Mouse (Mus musculus): ENCODE results near the gene Fbxl22.

The Fbxl22 gene

DNA sequence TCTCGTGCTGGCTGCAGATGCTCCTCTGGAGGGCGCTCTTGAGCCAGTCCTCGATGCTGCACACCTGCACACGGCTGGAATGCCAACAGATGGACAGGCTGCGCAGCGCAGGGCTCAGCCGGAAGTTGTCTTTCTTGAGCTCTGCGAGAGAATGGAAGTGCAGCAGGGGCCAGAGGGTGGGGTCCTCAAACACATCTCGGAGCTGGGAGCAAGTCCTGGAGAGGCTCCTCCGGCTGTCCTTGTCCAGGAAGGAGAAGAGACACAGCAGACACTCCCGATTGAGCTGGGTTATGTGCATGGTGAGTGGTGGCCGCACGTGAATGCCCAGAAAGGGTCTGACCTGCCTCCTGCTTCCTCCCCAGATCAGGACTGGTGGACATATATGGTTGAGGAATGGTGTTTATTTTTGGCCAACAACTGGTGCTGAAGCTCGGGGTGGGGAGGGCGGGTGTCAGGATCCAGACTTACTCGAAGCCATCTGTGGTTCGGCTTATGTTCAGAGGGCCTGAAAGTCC is at the start of gene Fbxl22:
Fbxl22 (minus strand) TSS at position 338 of the 515 bp plus-strand sequence.
- no peak for DNase-seq (ENCODE audit: low read depth, low spot score)

DNA sequence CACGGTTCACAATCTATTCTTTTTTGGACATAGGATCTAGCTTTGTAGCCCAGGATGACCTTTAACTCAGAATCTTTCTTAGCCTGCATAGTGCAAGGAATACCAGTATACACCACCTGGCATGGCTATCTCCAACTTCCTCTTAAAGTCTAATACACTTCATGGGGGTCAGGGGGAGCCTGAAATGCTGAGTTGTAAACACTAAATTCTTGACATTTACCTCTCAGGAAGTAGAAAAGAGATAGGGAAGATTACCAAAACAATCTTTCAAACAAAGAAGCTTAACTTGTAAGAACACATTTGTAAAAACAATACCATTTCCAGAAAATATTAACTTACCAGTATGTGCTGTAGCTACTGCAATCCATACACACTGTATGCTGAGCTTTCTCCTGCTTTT is 47.8 kb upstream of the Fbxl22 start:
- no peak for DNase-seq (ENCODE audit: low read depth, low spot score)

DNA sequence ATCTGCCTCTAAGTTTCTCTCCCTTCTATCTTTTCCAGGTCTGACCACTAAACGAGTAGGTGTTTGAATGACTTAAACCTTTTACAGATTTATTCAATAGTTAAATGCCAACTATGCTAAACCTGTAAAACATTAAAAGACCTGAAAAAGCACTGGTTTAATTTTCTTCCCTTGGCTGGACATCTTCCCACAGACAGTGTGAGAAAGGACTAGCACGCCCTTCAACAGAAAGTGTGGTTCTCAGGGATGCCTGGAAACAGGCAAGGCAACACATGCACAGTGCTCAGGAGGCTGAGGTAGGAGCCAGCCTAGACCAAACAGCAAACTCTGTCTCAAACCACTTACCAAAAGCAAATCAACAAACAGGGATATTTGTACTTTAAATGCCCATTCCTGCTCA is 47.1 kb upstream of the Fbxl22 start:
- no peak for DNase-seq (ENCODE audit: low read depth, low spot score)

GRCm38 (mm10) chr9:66560728-66561127 is 46.3 kb upstream of the Fbxl22 start:
- DNase-seq (ENCODE audit: low read depth, low spot score), result no peak

DNA sequence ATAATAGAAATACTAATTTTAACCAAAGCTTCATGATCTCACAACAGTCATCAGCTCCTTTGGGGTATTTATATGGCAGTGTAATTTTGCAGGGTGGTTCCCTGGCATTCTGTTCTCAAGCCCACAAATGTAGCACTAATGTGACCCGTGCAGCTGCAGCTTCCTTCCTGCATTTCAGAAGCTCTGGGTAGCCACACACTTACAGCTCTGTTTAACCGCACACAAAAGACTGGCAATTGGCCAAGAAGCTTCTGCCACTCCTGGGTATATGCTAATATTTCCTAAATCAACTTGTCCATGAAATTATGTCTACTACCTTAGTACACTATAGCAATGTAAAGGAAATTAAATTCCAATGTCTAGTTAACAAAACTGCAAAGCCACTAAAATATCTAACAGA is 45.9 kb upstream of the Fbxl22 start:
- DNase-seq (ENCODE audit: low read depth, low spot score), result no peak

DNA sequence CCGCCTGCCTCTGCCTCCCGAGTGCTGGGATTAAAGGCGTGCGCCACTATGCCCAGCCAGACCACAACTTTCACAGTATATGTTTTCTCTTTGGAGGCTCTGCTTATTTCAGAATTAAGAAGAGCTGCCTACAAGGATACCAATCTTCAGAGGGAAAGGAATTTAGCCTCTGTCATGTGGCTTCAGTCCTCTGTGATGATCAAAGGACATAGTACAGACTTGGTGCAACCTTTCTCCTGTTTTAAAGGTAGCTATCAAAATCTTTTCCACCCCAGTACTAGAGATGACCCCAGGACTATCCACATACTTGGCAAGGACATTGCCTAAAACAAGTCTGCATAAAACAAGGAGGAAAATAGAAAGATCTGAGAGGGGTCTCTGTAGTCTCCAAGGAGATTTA is 44.6 kb upstream of the Fbxl22 start:
- no peak for DNase-seq (ENCODE audit: low read depth, low spot score)

- no peak for DNase-seq (ENCODE audit: low read depth, low spot score)
These were observed 28.4 kb upstream of the Fbxl22 start for GRCm38 (mm10) chr9:66542785-66543184.

GRCm38 (mm10) chr9:66521595-66521994 is 7.2 kb upstream of the Fbxl22 start:
- no peak for DNase-seq (ENCODE audit: low read depth, low spot score)

DNA sequence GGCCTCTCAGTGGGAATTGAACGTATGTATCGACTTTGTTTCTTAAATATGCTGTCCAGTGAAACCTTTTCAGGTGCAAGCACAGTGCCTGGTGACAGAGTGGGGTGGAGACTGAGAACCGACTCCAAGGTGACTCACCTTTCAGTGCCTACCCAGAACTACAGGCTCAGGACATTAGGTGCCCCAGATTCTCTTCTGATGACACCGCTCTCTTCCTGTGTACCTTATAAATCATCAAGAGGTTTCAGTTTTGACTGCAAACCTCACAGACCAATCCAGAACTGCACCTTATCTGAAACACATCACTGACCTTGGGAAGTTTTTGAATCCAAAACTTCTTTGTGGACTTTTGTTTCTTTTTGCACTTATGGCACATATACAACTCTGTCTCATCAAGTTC is 5.9 kb upstream of the Fbxl22 start:
- DNase-seq (ENCODE audit: low read depth, low spot score), result no peak

GRCm38 (mm10) chr9:66518901-66519300 is 4.5 kb upstream of the Fbxl22 start:
- no peak for DNase-seq (ENCODE audit: low read depth, low spot score)

DNA sequence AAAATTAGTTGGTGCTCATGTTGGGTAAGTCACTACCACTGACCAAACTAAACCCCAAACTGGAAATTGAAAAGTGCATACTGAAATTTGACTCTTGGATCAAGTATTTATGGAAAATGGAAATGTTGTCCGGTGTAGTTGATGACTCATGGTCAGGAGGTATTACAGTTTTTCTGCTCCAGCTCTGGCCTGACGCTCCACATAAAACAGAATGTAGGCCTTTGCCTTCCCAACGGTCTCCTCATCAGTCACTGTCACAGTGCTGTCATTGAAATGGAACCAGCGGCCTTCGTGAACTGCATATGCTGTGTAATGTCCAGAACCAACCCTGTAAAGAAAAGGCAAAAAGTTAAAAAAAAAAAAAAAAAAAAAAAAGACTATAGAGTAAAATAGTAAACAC is 3.9 kb upstream of the Fbxl22 start:
- DNase-seq (ENCODE audit: low read depth, low spot score), result no peak

DNA sequence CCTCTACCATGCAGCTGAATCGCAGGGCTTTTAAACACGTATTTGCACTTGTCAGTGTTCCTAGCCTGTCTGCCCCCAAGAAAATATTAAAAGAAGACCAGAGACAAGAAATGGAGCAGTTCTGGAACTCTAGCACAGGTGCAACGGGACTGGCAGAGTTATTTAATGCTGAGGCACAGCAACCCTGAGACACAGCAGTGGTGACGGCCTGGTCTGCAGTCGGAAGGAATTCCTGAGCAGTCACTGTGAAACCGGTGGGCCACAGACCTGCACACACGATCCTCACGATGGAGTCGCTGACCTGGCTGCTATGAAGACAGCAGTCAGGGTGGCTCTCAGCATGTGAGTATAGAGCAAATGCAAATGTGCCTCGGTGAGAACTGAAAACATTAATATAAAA is 3.4 kb upstream of the Fbxl22 start:
- DNase-seq (ENCODE audit: low read depth, low spot score), result no peak

DNA sequence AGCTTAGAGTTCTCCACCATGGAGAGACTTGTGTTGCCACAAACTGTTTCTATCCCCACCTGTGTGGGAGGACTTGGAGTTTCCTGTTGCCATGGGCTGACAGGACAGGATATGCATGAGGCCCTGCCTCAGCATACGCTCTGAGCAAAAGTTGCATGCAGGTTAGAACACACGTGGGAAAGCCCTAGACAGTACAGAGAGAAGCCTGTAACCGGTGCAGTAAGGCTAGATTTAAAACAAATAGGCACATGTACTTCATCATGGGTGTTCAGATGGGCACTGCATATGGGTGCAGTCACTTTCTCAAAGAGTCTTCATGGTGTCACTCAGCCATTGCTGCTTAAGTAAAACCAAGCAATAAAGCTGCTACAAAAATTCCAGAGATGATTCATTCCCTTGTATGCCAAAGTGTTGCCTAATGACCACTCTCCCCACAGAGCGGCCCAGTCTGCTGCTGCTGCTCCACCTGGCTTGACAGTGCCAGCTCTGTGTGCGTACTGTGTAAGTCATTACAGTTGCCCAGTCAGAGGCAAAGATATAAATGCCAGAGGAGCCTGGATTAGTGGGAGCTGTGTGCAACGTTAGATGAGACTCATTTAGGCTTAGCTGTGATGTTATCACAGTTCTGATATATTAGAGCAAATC is 2.0 kb upstream of the Fbxl22 start:
- DNase-seq (ENCODE audit: low read depth, low spot score), result no peak

GRCm38 (mm10) chr9:66515680-66516210 is 1.4 kb upstream of the Fbxl22 start:
- DNase-seq (ENCODE audit: low read depth, low spot score), result no peak

DNA sequence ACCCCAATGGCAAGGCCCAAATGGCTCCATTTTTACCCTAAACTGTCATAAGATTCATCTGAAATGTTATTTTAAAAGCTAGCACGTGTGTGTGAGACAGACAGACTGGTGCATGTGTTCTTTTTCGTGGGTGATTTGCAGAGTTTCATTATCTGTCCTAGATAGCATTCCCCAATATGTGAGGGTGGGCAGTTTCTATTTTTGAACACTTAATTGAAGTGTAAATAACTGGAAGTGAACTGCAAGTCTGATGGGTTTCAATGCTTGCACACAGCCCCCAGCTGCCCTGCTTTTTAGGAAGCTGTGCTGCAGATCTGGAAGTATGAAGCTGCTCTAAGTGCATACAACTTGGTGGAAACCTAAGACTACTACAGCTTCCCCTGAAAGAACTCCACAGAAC is 722 bp upstream of the Fbxl22 start:
- DNase-seq (ENCODE audit: low read depth, low spot score), result no peak

GRCm38 (mm10) chr9:66513661-66514255 is 635 bp downstream of the Fbxl22 start:
- no peak for DNase-seq (ENCODE audit: low read depth, low spot score)

DNA sequence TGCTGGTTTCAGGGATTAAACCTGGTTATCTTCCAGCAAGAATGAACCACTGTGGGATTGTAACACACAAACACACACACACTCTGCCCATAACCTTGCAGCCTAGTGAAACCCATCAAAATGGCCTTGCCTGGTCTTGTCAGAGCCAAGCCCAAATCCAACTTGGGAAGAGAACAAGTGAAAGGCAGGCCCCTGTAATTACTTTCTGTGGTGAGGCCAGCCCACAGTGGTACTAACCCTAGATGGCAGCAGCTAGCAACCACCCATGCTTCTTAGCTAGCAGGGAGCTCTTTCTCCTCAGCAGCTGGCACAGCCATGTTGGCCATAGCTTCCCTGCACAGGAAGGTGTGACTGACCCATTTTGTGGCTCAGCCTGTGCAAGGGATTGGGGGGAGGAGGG is 1.2 kb downstream of the Fbxl22 start:
- no peak for DNase-seq (ENCODE audit: low read depth, low spot score)

DNA sequence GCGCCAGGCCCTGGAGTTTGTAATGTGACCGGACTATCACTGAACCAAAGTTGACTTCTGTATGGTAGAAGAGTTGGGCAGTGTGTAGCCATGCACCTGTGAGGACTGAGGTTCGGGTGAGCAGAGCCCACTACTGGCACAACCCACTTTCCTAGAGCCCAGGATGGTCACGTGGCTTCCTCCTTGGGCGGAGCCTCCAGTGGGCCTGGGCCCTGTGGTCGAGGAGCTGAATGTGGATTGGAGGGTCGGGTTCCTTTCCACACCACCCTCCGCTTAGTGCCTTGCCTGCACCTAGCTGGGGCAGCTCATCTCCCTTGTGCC is 2.1 kb downstream of the Fbxl22 start:
- DNase-seq (ENCODE audit: low read depth, low spot score), result no peak

DNA sequence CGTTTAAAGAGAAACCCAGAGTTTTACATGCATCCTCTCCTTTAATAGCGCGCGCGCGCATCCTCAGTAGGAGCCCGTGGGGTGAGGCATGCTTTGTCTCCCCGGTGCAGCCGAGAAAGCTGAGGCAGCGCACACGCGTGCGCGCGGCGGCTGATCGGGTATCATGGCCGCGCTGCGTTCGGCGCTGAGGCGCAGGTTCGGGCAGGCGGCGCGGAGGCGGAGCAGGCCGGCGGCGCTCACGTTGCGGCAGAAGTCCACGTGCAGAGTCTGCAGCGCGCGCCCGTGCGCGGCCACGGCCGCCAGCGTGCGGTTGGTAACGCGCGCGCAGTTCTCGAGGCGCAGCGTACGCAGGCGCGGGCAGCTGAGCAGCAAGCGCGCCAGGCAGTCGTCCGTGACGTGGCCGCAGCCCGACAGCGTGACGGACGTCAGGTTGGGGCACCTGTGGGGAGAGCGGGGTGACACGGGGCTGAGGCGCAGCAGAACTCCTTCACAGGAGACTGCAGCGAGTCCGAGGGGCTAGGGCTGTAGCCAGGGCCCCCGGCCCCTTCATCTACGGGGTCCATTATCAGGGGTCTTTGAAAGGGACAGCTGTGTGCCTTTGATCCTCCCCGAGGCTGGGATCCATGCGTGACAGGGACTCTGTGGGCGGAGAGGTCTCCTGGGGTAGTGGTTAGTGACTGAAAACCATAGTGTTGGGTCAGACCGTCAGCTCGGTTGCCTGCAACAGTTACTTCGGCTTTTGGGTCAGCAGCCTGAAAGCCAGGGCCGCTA is 2.6 kb downstream of the Fbxl22 start:
- DNase-seq (ENCODE audit: low read depth, low spot score), result peak; percentile 62

DNA sequence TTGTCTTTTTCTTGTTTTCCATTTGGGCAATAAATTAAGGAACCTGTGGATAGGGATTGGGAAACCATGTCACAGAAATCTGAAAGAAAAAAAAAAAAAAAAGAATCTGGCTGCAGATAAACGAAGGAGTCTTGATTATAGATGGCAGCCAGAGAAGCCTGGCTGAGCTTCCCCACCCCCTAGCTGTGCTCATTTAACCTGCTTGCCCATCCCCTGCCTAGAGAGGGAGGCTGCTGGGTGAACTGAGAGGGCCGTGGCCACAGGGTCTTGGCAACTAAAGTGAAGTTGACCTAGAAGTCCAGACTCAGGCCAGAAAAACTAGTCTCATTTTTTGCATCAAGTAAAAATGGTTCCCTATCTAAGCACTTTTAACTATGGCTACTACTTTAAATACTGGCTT is 3.4 kb downstream of the Fbxl22 start:
- DNase-seq (ENCODE audit: low read depth, low spot score), result no peak

- DNase-seq (ENCODE audit: low read depth, low spot score), result no peak
These were observed 4.0 kb downstream of the Fbxl22 start for GRCm38 (mm10) chr9:66510351-66510841.

DNA sequence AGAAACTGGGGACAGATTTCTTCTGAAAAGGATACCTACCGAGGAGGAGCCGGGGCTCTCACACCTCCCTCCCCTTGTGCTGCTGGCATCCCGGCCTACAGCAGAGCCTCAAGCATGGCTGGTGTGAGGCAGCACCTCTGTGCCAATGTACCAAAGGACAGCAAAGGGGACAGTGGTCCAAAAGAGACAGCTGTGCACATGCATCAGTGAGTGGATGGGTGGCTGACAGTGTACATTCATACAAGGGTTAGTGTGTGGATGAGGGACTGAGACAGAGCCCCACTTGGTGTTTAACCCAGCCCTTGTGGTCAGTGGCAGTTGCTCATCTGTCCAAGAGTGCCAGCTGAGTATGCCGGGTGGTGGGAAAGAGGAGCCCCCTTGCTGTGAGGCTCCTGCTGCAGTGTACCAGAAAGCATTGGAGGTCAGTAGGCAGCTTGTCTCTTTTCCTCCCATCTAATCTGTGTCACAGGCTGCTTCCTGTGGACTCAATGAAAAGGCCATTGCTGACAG is 5.4 kb downstream of the Fbxl22 start:
- no peak for DNase-seq (ENCODE audit: low read depth, low spot score)

Data from c-Kit-negative CD71-positive TER-119-positive erythroid progenitor cells, embryonic 14.5 days (primary cell).